ENCODE assay signal across 13 mouse cellular contexts in genomic region chr17:49750889-49751324, GRCm38 (mm10).
A peak's percentile ranks its signal among the peaks of the same experiment; 100 is the strongest.
DNase-seq lines count a peak whose midpoint lies in the region; ATAC-seq and TF ChIP-seq lines count a peak whose summit lies in the region.
"Had no signal": no experiment of that assay in that cellular context is flagged by ENCODE, and none has a peak within 500 bp of the region (broad histone marks: within the 10 kb centered on the region; RNA-seq: fewer than 3 reads in every experiment).

No protein-coding gene starts in this region.

- TF ChIP-seq RAD21 in CH12.LX (IDR thresholded peaks at IDR 0.05; ENCODE audit: low read depth, low read length): no peak

- 40% methylated on average over 6 of the region's 6 CpGs for WGBS in kidney, embryonic 14.5 days

- no peak for TF ChIP-seq EP300 in CH12.LX (IDR thresholded peaks at IDR 0.05; ENCODE audit: low read length)

- dilution Hi-C loops in CH12.LX (cut with MboI; ENCODE audit: extremely low pct_ligation_motif_present, extremely low pct_unique_long_range_greater_than_20kb, low sequenced_read_pairs): no loop called here

- intact Hi-C loops in gastrocnemius, postnatal 14 days (cut with DNase I; ENCODE audit: low total_unique reads): no loop called here

- no peak for DNase-seq in kidney, adult 8-10 months
- peak; percentile 66 for DNase-seq in 3134 (ENCODE audit: extremely low read depth, insufficient read length, low spot score)
- DNase-seq in CH12.LX (ENCODE audit: extremely low read depth): peak; percentile 8
- peak; percentile 46 for DNase-seq in heart, postnatal 4 days
- DNase-seq in gastrocnemius, postnatal 14 days: no peak
- DNase-seq in layer of hippocampus, adult 8-10 months (ENCODE audit: low spot score in 2 of 2): no peak
- DNase-seq: cerebellum, adult 8-10 months; layer of hippocampus, adult 9-11 months; liver, embryonic 13.5 days; right cerebral cortex, adult 18-20 months had no signal

- H3K27me3 ChIP-seq in kidney, embryonic 14.5 days (ENCODE audit: control insufficient read depth, insufficient read depth, low read length): no peaks in the 10 kb centered on the region
- H3K27me3 ChIP-seq in CH12.LX (replicated peaks): peaks cover 26% of the 10 kb centered on the region
- H3K27me3 ChIP-seq: heart, embryonic 13.5 days; liver, embryonic 13.5 days had no signal

- no peak overlapping the region for H3K4me2 ChIP-seq in kidney, embryonic 14.5 days (replicated peaks; ENCODE audit: low read depth, low read length)
- no peak overlapping the region for H3K4me2 ChIP-seq in CH12.LX (ENCODE audit: insufficient read depth, low read depth, poor library complexity, severe bottlenecking)
- H3K4me2 ChIP-seq: heart, embryonic 13.5 days; liver, embryonic 13.5 days had no signal

- H3K9ac ChIP-seq in kidney, embryonic 14.5 days (ENCODE audit: low read depth, low read length): no peak overlapping the region
- H3K9ac ChIP-seq in CH12.LX (ENCODE audit: insufficient read depth, low read depth): no peak overlapping the region
- H3K9ac ChIP-seq: heart, embryonic 13.5 days; liver, embryonic 13.5 days had no signal

- H3K36me3 ChIP-seq in kidney, embryonic 14.5 days (ENCODE audit: control insufficient read depth, insufficient read depth, low read length): no peaks in the 10 kb centered on the region
- H3K36me3 ChIP-seq in CH12.LX (replicated peaks in 1 of 2; ENCODE audit: control insufficient read depth in 1 of 2, insufficient read depth in 1 of 2, low read length in 1 of 2): no peaks in the 10 kb centered on the region
- H3K36me3 ChIP-seq: liver, embryonic 13.5 days had no signal

- ATAC-seq in kidney, embryonic 14.5 days (ENCODE audit: low FRiP score, low TSS enrichment): 0 out of 2 replicates have a peak, but pooled peaks have one; percentile 66

- in situ Hi-C loops in CH12.LX (cut with MboI; ENCODE audit: low pct_ligation_motif_present, low pct_unique_long_range_greater_than_20kb, low sequenced_read_pairs): no loop called here

- TF ChIP-seq POLR2A in CH12.LX (IDR thresholded peaks at IDR 0.05; ENCODE audit: low read depth, low read length): no peak

- H3K79me2 ChIP-seq in CH12.LX (replicated peaks; ENCODE audit: control insufficient read depth, extremely low read depth, insufficient read depth, poor library complexity, severe bottlenecking): no peaks in the 10 kb centered on the region

- no peaks in the 10 kb centered on the region for H3K4me1 ChIP-seq in kidney, embryonic 14.5 days (ENCODE audit: control insufficient read depth, insufficient read depth, low read length)
- H3K4me1 ChIP-seq in CH12.LX (ENCODE audit: control insufficient read depth in 1 of 2, insufficient read depth in 2 of 2): no peaks in the 10 kb centered on the region
- H3K4me1 ChIP-seq: heart, embryonic 13.5 days; liver, embryonic 13.5 days had no signal

- H3K27ac ChIP-seq in kidney, embryonic 14.5 days (ENCODE audit: low read depth, low read length): no peak overlapping the region
- no peak overlapping the region for H3K27ac ChIP-seq in CH12.LX (ENCODE audit: insufficient read depth, low read depth)
- H3K27ac ChIP-seq: liver, embryonic 13.5 days had no signal

- H3K9me3 ChIP-seq in kidney, embryonic 14.5 days (ENCODE audit: control insufficient read depth, low read length): peaks cover 3% of the 10 kb centered on the region; the same call in 1 of the 2 replicates
- peaks cover 14% of the 10 kb centered on the region for H3K9me3 ChIP-seq in CH12.LX (replicated peaks; ENCODE audit: low read length)
- H3K9me3 ChIP-seq: heart, embryonic 13.5 days had no signal

- H3K4me3 ChIP-seq in kidney, embryonic 14.5 days (ENCODE audit: low read length): no peak overlapping the region
- H3K4me3 ChIP-seq in CH12.LX (replicated peaks in 1 of 3; ENCODE audit: low read depth in 2 of 3, low read length in 2 of 3, poor library complexity in 1 of 3): no peak overlapping the region
- H3K4me3 ChIP-seq: erythroblast, embryonic 14.5 days; heart, embryonic 13.5 days; liver, embryonic 13.5 days had no signal

- no peak for TF ChIP-seq CTCF in CH12.LX (conservative IDR thresholded peaks at IDR 0.05 in 1 of 2, IDR thresholded peaks at IDR 0.05 in 1 of 2; ENCODE audit: low read depth in 2 of 2, low read length in 2 of 2)

TF ChIP-seq in CH12.LX, 34 proteins besides CTCF, POLR2A, EP300 and RAD21:
- TF ChIP-seq JUN (IDR thresholded peaks at IDR 0.05; ENCODE audit: insufficient read depth, low read depth, low read length): no peak
- no peak for TF ChIP-seq RCOR1 (conservative IDR thresholded peaks at IDR 0.05; ENCODE audit: low read depth, low read length)
- no peak for TF ChIP-seq SMC3 (IDR thresholded peaks at IDR 0.05; ENCODE audit: low read depth, low read length)
- no peak for TF ChIP-seq TBP (conservative IDR thresholded peaks at IDR 0.05; ENCODE audit: low read depth, low read length)
- TF ChIP-seq MXI1 (IDR thresholded peaks at IDR 0.05; ENCODE audit: low read depth, low read length): no peak
- no peak for TF ChIP-seq MEF2A (IDR thresholded peaks at IDR 0.05; ENCODE audit: borderline replicate concordance, low read depth, low read length)
- no peak for TF ChIP-seq GABPA (IDR thresholded peaks at IDR 0.05; ENCODE audit: insufficient replicate concordance, low read depth, low read length)
- TF ChIP-seq MAZ (IDR thresholded peaks at IDR 0.05; ENCODE audit: low read depth, low read length): no peak
- TF ChIP-seq ZKSCAN1 (IDR thresholded peaks at IDR 0.05; ENCODE audit: borderline replicate concordance, low read depth, low read length): no peak
- TF ChIP-seq ZNF384 (IDR thresholded peaks at IDR 0.05; ENCODE audit: low read depth, low read length): no peak
- no peak for TF ChIP-seq HCFC1 (IDR thresholded peaks at IDR 0.05; ENCODE audit: low read depth, low read length)
- TF ChIP-seq ETS1 (conservative IDR thresholded peaks at IDR 0.05; ENCODE audit: low read depth, low read length): no peak

Comparison
In these comparisons a context has a peak if more than half of its experiments do, and no peak if none do; other contexts are left out.
1. DNase-seq: peak in 3134 (single experiment), CH12.LX (single experiment) and heart, postnatal 4 days (single experiment); none in kidney, adult 8-10 months (0 of 2), gastrocnemius, postnatal 14 days (single experiment) and layer of hippocampus, adult 8-10 months (0 of 2).